Mouse (Mus musculus) forebrain, embryonic 12.5 days (tissue): ENCODE results near the gene Maml2. TPM values are rescaled to one million over a fixed set of nuclear protein-coding genes. Genes with fewer than 3 reads are reported as not detected.

Source experiments
- ATAC-seq: fragments of 200-750 bp; cut with Nextera tagmentation; 2 replicates; pipeline ENCODE4 v1.8.0; 2017; ENCODE audit warnings: moderate TSS enrichment; ENCODE audit not compliant: low FRiP score
- H3K27ac ChIP-seq: fragments of 300-500 bp; sonication (generic); 2 replicates; pipeline ENCODE4 v1.5.1; 2016; ENCODE audit warnings: mild to moderate bottlenecking
- H3K27me3 ChIP-seq: fragments of 300-500 bp; sonication (generic); 2 replicates; pipeline ENCODE4 v1.6.1; 2016; ENCODE audit warnings: mild to moderate bottlenecking
- H3K36me3 ChIP-seq: fragments of 300-500 bp; sonication (generic); replicated peaks from 2 replicates; pipeline ENCODE4 v1.6.1; 2016; ENCODE audit warnings: mild to moderate bottlenecking
- H3K4me1 ChIP-seq: fragments of 300-500 bp; sonication (generic); 2 replicates; pipeline ENCODE4 v1.6.1; 2016
- H3K4me2 ChIP-seq: fragments of 300-500 bp; sonication (generic); 2 replicates; pipeline ENCODE4 v1.6.1; 2016; ENCODE audit warnings: mild to moderate bottlenecking, moderate library complexity
- H3K4me3 ChIP-seq: fragments of 300-500 bp; sonication (generic); replicated peaks from 2 replicates; pipeline ENCODE4 v1.5.1; 2016; ENCODE audit warnings: mild to moderate bottlenecking
- H3K9ac ChIP-seq: fragments of 300-500 bp; sonication (generic); 2 replicates; pipeline ENCODE4 v1.6.1; 2016; ENCODE audit warnings: mild to moderate bottlenecking
- H3K9me3 ChIP-seq: fragments of 300-500 bp; sonication (generic); 2 replicates; pipeline ENCODE4 v1.6.1; 2016
- WGBS: fragments of 180-500 bp; shearing (Covaris S2); methylation state at CpG from one replicate; pipeline ENCODE4 v1.1.7; 2016; 5-methylcytosine and 5-hydroxymethylcytosine counted together
- polyA plus RNA-seq: library from polyadenylated mRNA; unstranded; fragments of >200 nt; fragmentation: Nextera tagmentation; extraction: Ambion mirVana; gene quantifications from 2 replicates; pipeline ENCODE4 v1.2.1, GENCODE M21; 2016

Gene Maml2
- polyA plus RNA-seq, 1 experiment from 2014 or later: 10.4 TPM

- H3K27me3 ChIP-seq: no peaks in the 10 kb centered on the region
- no peak overlapping the region for H3K27ac ChIP-seq
- 95% methylated on average over 3 of the region's 3 CpGs for WGBS
- H3K4me2 ChIP-seq: no peak overlapping the region
- no peak for ATAC-seq
- H3K9me3 ChIP-seq: no peaks in the 10 kb centered on the region
- H3K4me1 ChIP-seq: peaks cover 10% of the 10 kb centered on the region
- no peak overlapping the region for H3K9ac ChIP-seq
- peaks cover 9% of the 10 kb centered on the region for H3K36me3 ChIP-seq
- H3K4me3 ChIP-seq: no peak overlapping the region
These were observed 326.2 kb downstream of the Maml2 start for GRCm38 (mm10) chr9:13623892-13624422.

- H3K27me3 ChIP-seq: no peaks in the 10 kb centered on the region
- 91% methylated on average over 1 of the region's 1 CpGs for WGBS
- H3K4me2 ChIP-seq: no peak overlapping the region
- H3K27ac ChIP-seq: no peak overlapping the region
- no peak for ATAC-seq
- H3K4me1 ChIP-seq: peaks cover 10% of the 10 kb centered on the region
- H3K4me3 ChIP-seq: no peak overlapping the region
- peaks cover 9% of the 10 kb centered on the region for H3K36me3 ChIP-seq
- no peak overlapping the region for H3K9ac ChIP-seq
- H3K9me3 ChIP-seq: no peaks in the 10 kb centered on the region
These were observed 327.0 kb downstream of the Maml2 start for GRCm38 (mm10) chr9:13624780-13625179.

- Histone ChIP-seq H3K4me1 (peaks cover 10% of the 10 kb centered on the region), H3K9me3 (no peaks in the 10 kb centered on the region), H3K9ac (no peak overlapping the region), H3K27me3 (no peaks in the 10 kb centered on the region), H3K27ac (no peak overlapping the region), H3K4me2 (no peak overlapping the region), H3K4me3 (no peak overlapping the region), H3K36me3 (peaks cover 7% of the 10 kb centered on the region)
- 91% methylated on average over 3 of the region's 3 CpGs for WGBS
- no peak for ATAC-seq
These were observed 327.5 kb downstream of the Maml2 start for GRCm38 (mm10) chr9:13625215-13625614.

- 40% methylated on average over 3 of the region's 3 CpGs for WGBS
- H3K9me3 ChIP-seq: no peaks in the 10 kb centered on the region
- peak; percentile 39; the same call in 1 of the 2 replicates for ATAC-seq
- no peak overlapping the region for H3K27ac ChIP-seq
- H3K4me3 ChIP-seq: no peak overlapping the region
- H3K27me3 ChIP-seq: no peaks in the 10 kb centered on the region
- H3K36me3 ChIP-seq: no peaks in the 10 kb centered on the region; the same call in 1 of the 2 replicates
- peaks cover 10% of the 10 kb centered on the region for H3K4me1 ChIP-seq
- no peak overlapping the region for H3K9ac ChIP-seq
- H3K4me2 ChIP-seq: no peak overlapping the region
These were observed 328.7 kb downstream of the Maml2 start for GRCm38 (mm10) chr9:13626480-13626879.

GRCm38 (mm10) chr9:13633371-13633770 is 335.6 kb downstream of the Maml2 start:
- no peak overlapping the region for H3K4me2 ChIP-seq
- H3K27ac ChIP-seq: no peak overlapping the region
- H3K4me1 ChIP-seq: no peaks in the 10 kb centered on the region
- no peak overlapping the region for H3K4me3 ChIP-seq
- H3K36me3 ChIP-seq: no peaks in the 10 kb centered on the region
- H3K9me3 ChIP-seq: no peaks in the 10 kb centered on the region
- H3K9ac ChIP-seq: no peak overlapping the region
- no peaks in the 10 kb centered on the region for H3K27me3 ChIP-seq
- no peak for ATAC-seq
- 88% methylated on average over 1 of the region's 1 CpGs for WGBS

- Histone ChIP-seq H3K36me3 (no peaks in the 10 kb centered on the region), H3K9ac (no peak overlapping the region), H3K9me3 (no peaks in the 10 kb centered on the region), H3K27me3 (no peaks in the 10 kb centered on the region), H3K27ac (no peak overlapping the region), H3K4me2 (no peak overlapping the region), H3K4me3 (no peak overlapping the region), H3K4me1 (peaks cover 8% of the 10 kb centered on the region)
- no peak for ATAC-seq
- 71% methylated on average over 3 of the region's 3 CpGs for WGBS
These were observed 341.9 kb downstream of the Maml2 start for GRCm38 (mm10) chr9:13639655-13640054.

- Histone ChIP-seq H3K27me3 (no peaks in the 10 kb centered on the region), H3K27ac (no peak overlapping the region), H3K36me3 (no peaks in the 10 kb centered on the region), H3K9me3 (no peaks in the 10 kb centered on the region), H3K4me1 (peaks cover 11% of the 10 kb centered on the region), H3K4me3 (no peak overlapping the region), H3K4me2 (no peak overlapping the region), H3K9ac (no peak overlapping the region)
- ATAC-seq: no peak
- WGBS: 72% methylated on average over 5 of the region's 5 CpGs
These were observed 347.4 kb downstream of the Maml2 start for GRCm38 (mm10) chr9:13645153-13645552.

- H3K4me2 ChIP-seq: no peak overlapping the region
- 52% methylated on average over 2 of the region's 2 CpGs for WGBS
- H3K27me3 ChIP-seq: no peaks in the 10 kb centered on the region
- ATAC-seq: no peak
- no peak overlapping the region for H3K4me3 ChIP-seq
- H3K9ac ChIP-seq: no peak overlapping the region
- H3K36me3 ChIP-seq: no peaks in the 10 kb centered on the region
- peaks cover 19% of the 10 kb centered on the region for H3K4me1 ChIP-seq
- no peak overlapping the region for H3K27ac ChIP-seq
- H3K9me3 ChIP-seq: no peaks in the 10 kb centered on the region
These were observed 353.3 kb downstream of the Maml2 start for GRCm38 (mm10) chr9:13651065-13651464.

- WGBS: 42% methylated on average over 4 of the region's 4 CpGs
- Histone ChIP-seq H3K4me2 (peak overlapping the region; percentile 38; the same call in 1 of the 2 replicates), H3K4me1 (peaks cover 19% of the 10 kb centered on the region), H3K36me3 (no peaks in the 10 kb centered on the region), H3K4me3 (no peak overlapping the region), H3K27me3 (no peaks in the 10 kb centered on the region), H3K9me3 (no peaks in the 10 kb centered on the region), H3K9ac (no peak overlapping the region), H3K27ac (peak overlapping the region; percentile 76)
- no peak for ATAC-seq
These were observed 354.1 kb downstream of the Maml2 start for GRCm38 (mm10) chr9:13651828-13652227.

- Histone ChIP-seq H3K4me2 (peak overlapping the region; percentile 38), H3K9ac (0 out of 2 replicates have a peak overlapping the region, but pooled peaks have one; percentile 21), H3K36me3 (no peaks in the 10 kb centered on the region), H3K27me3 (no peaks in the 10 kb centered on the region), H3K9me3 (no peaks in the 10 kb centered on the region), H3K4me3 (no peak overlapping the region), H3K4me1 (peaks cover 19% of the 10 kb centered on the region), H3K27ac (peak overlapping the region; percentile 76)
- 13% methylated on average over 8 of the region's 8 CpGs for WGBS
- peak; percentile 70 for ATAC-seq
These were observed 354.7 kb downstream of the Maml2 start for GRCm38 (mm10) chr9:13652389-13652877.

GRCm38 (mm10) chr9:13652917-13653316 is 355.2 kb downstream of the Maml2 start:
- no peak overlapping the region for H3K9ac ChIP-seq
- H3K4me1 ChIP-seq: peaks cover 19% of the 10 kb centered on the region
- no peaks in the 10 kb centered on the region for H3K27me3 ChIP-seq
- H3K9me3 ChIP-seq: no peaks in the 10 kb centered on the region
- H3K4me3 ChIP-seq: no peak overlapping the region
- 21% methylated on average over 3 of the region's 3 CpGs for WGBS
- H3K27ac ChIP-seq: peak overlapping the region; percentile 76
- ATAC-seq: peak; percentile 75
- peak overlapping the region; percentile 38 for H3K4me2 ChIP-seq
- H3K36me3 ChIP-seq: no peaks in the 10 kb centered on the region

GRCm38 (mm10) chr9:13661768-13662623 is 364.2 kb downstream of the Maml2 start:
- H3K36me3 ChIP-seq: no peaks in the 10 kb centered on the region
- peaks cover 18% of the 10 kb centered on the region for H3K4me1 ChIP-seq
- WGBS: 5% methylated on average over 12 of the region's 12 CpGs
- H3K9ac ChIP-seq: no peak overlapping the region
- peak; percentile 39; the same call in 1 of the 2 replicates for ATAC-seq
- H3K4me2 ChIP-seq: peak overlapping the region; percentile 24
- H3K27ac ChIP-seq: no peak overlapping the region
- no peak overlapping the region for H3K4me3 ChIP-seq
- no peaks in the 10 kb centered on the region for H3K27me3 ChIP-seq
- no peaks in the 10 kb centered on the region for H3K9me3 ChIP-seq
